Mouse (Mus musculus) right cerebral cortex, postnatal 14 days (tissue): Measurements from ENCODE around the gene Dbp.
"Not testable (repeated sequence)": the region's sequence is repeated elsewhere in the genome, so short reads cannot be mapped to it uniquely, and the experiment has no call there.

Experiments used
- DNase-seq: peaks from one replicate; pipeline ENCODE4 v3.0.0; 2022

Gene Dbp

GRCm38 (mm10) chr7:45704730-45705442 is at the start of gene Dbp:
Gene Dbp, plus strand, starts transcription at chr7:45705088.
- peak; percentile 98 for DNase-seq

GRCm38 (mm10) chr7:45660746-45661478 is 44.0 kb upstream of the Dbp start:
- no peak for DNase-seq

GRCm38 (mm10) chr7:45661702-45662101 is 43.2 kb upstream of the Dbp start:
- DNase-seq, result not testable (repeated sequence)

GRCm38 (mm10) chr7:45665303-45666138 is 39.4 kb upstream of the Dbp start:
- no peak for DNase-seq

- DNase-seq, result no peak
These were observed 38.7 kb upstream of the Dbp start, which contains the start of gene Fut2 for GRCm38 (mm10) chr7:45666161-45666560. Gene Fut2, minus strand, starts transcription at chr7:45666394.

GRCm38 (mm10) chr7:45667761-45668160 is 37.1 kb upstream of the Dbp start:
- DNase-seq, result peak; percentile 45

- DNase-seq, result no peak
These were observed 36.0 kb upstream of the Dbp start for GRCm38 (mm10) chr7:45668921-45669320.

GRCm38 (mm10) chr7:45677627-45678295 is 27.1 kb upstream of the Dbp start:
- DNase-seq, result no peak

- no peak for DNase-seq
These were observed 26.4 kb upstream of the Dbp start for GRCm38 (mm10) chr7:45678513-45678912.

- DNase-seq, result no peak
These were observed 24.8 kb upstream of the Dbp start for GRCm38 (mm10) chr7:45679966-45680621.

- no peak for DNase-seq
These were observed 23.7 kb upstream of the Dbp start for GRCm38 (mm10) chr7:45681046-45681736.

- peak; percentile 92 for DNase-seq
These were observed 22.5 kb upstream of the Dbp start for GRCm38 (mm10) chr7:45682144-45683126.

GRCm38 (mm10) chr7:45683396-45684050 is 21.4 kb upstream of the Dbp start, which contains the start of gene Ntn5:
Gene Ntn5, plus strand, starts transcription at chr7:45684022.
- DNase-seq, result no peak

- no peak for DNase-seq
These were observed 19.1 kb upstream of the Dbp start for GRCm38 (mm10) chr7:45685811-45686210.

GRCm38 (mm10) chr7:45686841-45687240 is 18.0 kb upstream of the Dbp start:
- DNase-seq, result no peak

- no peak for DNase-seq
These were observed 15.8 kb upstream of the Dbp start for GRCm38 (mm10) chr7:45689099-45689498.

GRCm38 (mm10) chr7:45689800-45690199 is 15.1 kb upstream of the Dbp start:
- DNase-seq, result no peak

GRCm38 (mm10) chr7:45692364-45692763 is 12.5 kb upstream of the Dbp start:
- DNase-seq, result no peak

GRCm38 (mm10) chr7:45693921-45694591 is 10.8 kb upstream of the Dbp start, which contains the start of gene Sec1:
Gene Sec1, minus strand, starts transcription at chr7:45694402.
- DNase-seq, result no peak
